Mouse (Mus musculus) E14TG2a.4 (cell line): ENCODE measurements around the gene Trak2.

Source experiments
- CTCF ChIP-seq: conservative IDR thresholded peaks from 2 replicates; pipeline ENCODE4 v1.5.1; 2014; ENCODE audit warnings: low read length
- POU5F1 ChIP-seq: IDR thresholded peaks from 2 replicates; pipeline ENCODE4 v1.6.1; 2014; ENCODE audit warnings: low read length, borderline replicate concordance

DNA sequence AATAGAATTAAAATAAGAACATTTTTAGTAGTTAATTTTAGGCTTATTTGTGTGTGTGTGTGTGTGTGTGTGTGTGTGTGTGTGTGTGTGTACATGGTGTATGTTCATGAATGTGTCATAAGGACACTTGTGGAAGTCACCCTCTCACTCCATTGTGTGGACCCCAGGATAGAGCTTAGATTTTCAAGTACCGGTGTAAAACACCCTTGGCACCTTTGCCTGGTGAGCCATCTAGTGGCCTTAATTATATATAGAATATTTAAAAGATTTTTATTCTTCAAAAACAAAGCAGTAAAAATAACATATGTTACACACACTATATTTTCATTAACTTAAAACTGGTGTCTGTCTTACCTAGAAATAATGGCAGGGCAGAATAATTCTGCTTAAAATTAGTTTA, 20.5 kb upstream of the Trak2 start:
- TF ChIP-seq CTCF: no peak
- no peak for TF ChIP-seq POU5F1
